Mouse (Mus musculus) CH12.LX (cell line): ENCODE results near the gene Prkch. TPM values are rescaled to one million over a fixed set of nuclear protein-coding genes. Genes with fewer than 3 reads are reported as not detected.

Experiments used
- DNase-seq: peaks from one replicate; pipeline ENCODE4 v3.0.0-alpha.2; 2013; ENCODE audit errors: extremely low read depth
- H3K27ac ChIP-seq: 2 replicates; pipeline ENCODE4 v1.5.1; 2012; ENCODE audit warnings: low read depth, mild to moderate bottlenecking, control low read depth, moderate library complexity; ENCODE audit not compliant: insufficient read depth
- H3K27me3 ChIP-seq: replicated peaks from 2 replicates; pipeline ENCODE3; 2012; ENCODE audit warnings: inconsistent platforms
- H3K36me3 ChIP-seq, 2 experiments: replicated peaks in 1 of 2; 2 replicates each; pipeline versions ENCODE3 to v1.6.1; 2012; ENCODE audit warnings: inconsistent platforms in 1 of 2, low read length in 1 of 2, mild to moderate bottlenecking in 1 of 2, mixed read lengths in 1 of 2, moderate library complexity in 1 of 2; ENCODE audit not compliant: control insufficient read depth in 1 of 2, insufficient read depth in 1 of 2
- H3K4me1 ChIP-seq, 2 experiments: 2 replicates each; pipeline ENCODE4 v1.6.1; 2012; ENCODE audit warnings: inconsistent platforms in 1 of 2, moderate library complexity in 1 of 2; ENCODE audit not compliant: insufficient read depth in 2 of 2, control insufficient read depth in 1 of 2
- H3K4me2 ChIP-seq: 2 replicates; pipeline ENCODE4 v1.6.1; 2012; ENCODE audit warnings: low read depth, mild to moderate bottlenecking, control low read depth; ENCODE audit not compliant: poor library complexity, insufficient read depth, severe bottlenecking
- H3K4me3 ChIP-seq, 3 experiments: fragments of 150-350 bp in 1 of 3; sonication (generic) in 1 of 3; replicated peaks in 1 of 3; 2 replicates each; pipeline versions ENCODE3 to v1.5.1; 2011 to 2012; ENCODE audit warnings: low read depth in 2 of 3, low read length in 2 of 3, mild to moderate bottlenecking in 2 of 3, moderate library complexity in 2 of 3, control low read depth in 1 of 3, improper control_type of control experiment in 1 of 3, inconsistent platforms in 1 of 3, mixed read lengths in 1 of 3; ENCODE audit not compliant: poor library complexity in 1 of 3
- H3K79me2 ChIP-seq: replicated peaks from 2 replicates; pipeline ENCODE4 v1.6.1; 2012; ENCODE audit warnings: mild to moderate bottlenecking, moderate library complexity; ENCODE audit not compliant: control insufficient read depth, poor library complexity, insufficient read depth, severe bottlenecking; ENCODE audit errors: extremely low read depth
- H3K9ac ChIP-seq: 2 replicates; pipeline ENCODE4 v1.6.1; 2012; ENCODE audit warnings: low read depth, mild to moderate bottlenecking, control low read depth, moderate library complexity; ENCODE audit not compliant: insufficient read depth
- H3K9me3 ChIP-seq: replicated peaks from 2 replicates; pipeline ENCODE3; 2012; ENCODE audit warnings: low read length, inconsistent platforms, mixed read lengths
- BHLHE40 ChIP-seq: IDR thresholded peaks from 2 replicates; pipeline ENCODE4 v1.6.1; 2011; ENCODE audit warnings: mild to moderate bottlenecking, low read depth, low read length, improper control_type of control experiment
- CHD1 ChIP-seq: IDR thresholded peaks from 2 replicates; pipeline ENCODE4 v1.6.1; 2012; ENCODE audit warnings: low read depth, low read length, improper control_type of control experiment, inconsistent platforms
- CHD2 ChIP-seq: IDR thresholded peaks from 2 replicates; pipeline ENCODE4 v1.6.1; 2011; ENCODE audit warnings: low read length, improper control_type of control experiment
- CTCF ChIP-seq, 2 experiments: IDR thresholded peaks in 1 of 2; conservative IDR thresholded peaks in 1 of 2; 2 replicates each; pipeline ENCODE4 v1.5.1; 2011 to 2012; ENCODE audit warnings: low read depth in 2 of 2, low read length in 2 of 2, improper control_type of control experiment in 1 of 2, inconsistent platforms in 1 of 2, mild to moderate bottlenecking in 1 of 2, moderate library complexity in 1 of 2
- E2F4 ChIP-seq: IDR thresholded peaks from 2 replicates; pipeline ENCODE4 v1.6.1; 2011; ENCODE audit warnings: low read depth, low read length, improper control_type of control experiment; ENCODE audit not compliant: insufficient replicate concordance
- ELF1 ChIP-seq: IDR thresholded peaks from 2 replicates; pipeline ENCODE4 v1.6.1; 2014; ENCODE audit warnings: low read depth, mild to moderate bottlenecking, inconsistent platforms, low read length, improper control_type of control experiment
- ETS1 ChIP-seq: conservative IDR thresholded peaks from 2 replicates; pipeline ENCODE4 v1.6.1; 2012; ENCODE audit warnings: low read depth, mild to moderate bottlenecking, inconsistent platforms, low read length, improper control_type of control experiment, moderate library complexity
- HCFC1 ChIP-seq: IDR thresholded peaks from 2 replicates; pipeline ENCODE4 v1.6.1; 2012; ENCODE audit warnings: low read depth, mild to moderate bottlenecking, inconsistent platforms, low read length, improper control_type of control experiment
- IRF4 ChIP-seq: IDR thresholded peaks from 2 replicates; pipeline ENCODE4 v1.6.1; 2014; ENCODE audit warnings: low read depth, mild to moderate bottlenecking, inconsistent platforms, low read length, improper control_type of control experiment
- JUND ChIP-seq: conservative IDR thresholded peaks from 2 replicates; pipeline ENCODE4 v1.6.1; 2011; ENCODE audit warnings: low read depth, low read length, improper control_type of control experiment
- MAZ ChIP-seq: IDR thresholded peaks from 2 replicates; pipeline ENCODE4 v1.6.1; 2012; ENCODE audit warnings: low read depth, mild to moderate bottlenecking, inconsistent platforms, low read length, improper control_type of control experiment, moderate library complexity
- MEF2A ChIP-seq: IDR thresholded peaks from 2 replicates; pipeline ENCODE4 v1.6.1; 2014; ENCODE audit warnings: low read depth, mild to moderate bottlenecking, inconsistent platforms, low read length, improper control_type of control experiment, borderline replicate concordance
- MXI1 ChIP-seq: IDR thresholded peaks from 2 replicates; pipeline ENCODE4 v1.6.1; 2011; ENCODE audit warnings: mild to moderate bottlenecking, low read depth, low read length, improper control_type of control experiment
- NELFE ChIP-seq: IDR thresholded peaks from 2 replicates; pipeline ENCODE4 v1.6.1; 2011; ENCODE audit warnings: low read depth, low read length, improper control_type of control experiment
- PAX5 ChIP-seq: IDR thresholded peaks from 2 replicates; pipeline ENCODE4 v1.6.1; 2012; ENCODE audit warnings: low read length, inconsistent platforms, mixed read lengths
- POLR2A ChIP-seq: IDR thresholded peaks from 2 replicates; pipeline ENCODE4 v1.6.1; 2011; ENCODE audit warnings: low read depth, mild to moderate bottlenecking, improper control_type of control experiment, low read length
- RCOR1 ChIP-seq: conservative IDR thresholded peaks from 2 replicates; pipeline ENCODE4 v1.6.1; 2012; ENCODE audit warnings: low read depth, mild to moderate bottlenecking, inconsistent platforms, low read length, improper control_type of control experiment
- SIN3A ChIP-seq: IDR thresholded peaks from 2 replicates; pipeline ENCODE4 v1.6.1; 2012; ENCODE audit warnings: low read length, improper control_type of control experiment, inconsistent platforms
- TBP ChIP-seq: conservative IDR thresholded peaks from 2 replicates; pipeline ENCODE4 v1.6.1; 2011; ENCODE audit warnings: low read depth, low read length, improper control_type of control experiment
- USF1 ChIP-seq: IDR thresholded peaks from 2 replicates; pipeline ENCODE4 v1.6.1; 2014; ENCODE audit warnings: low read depth, mild to moderate bottlenecking, inconsistent platforms, low read length, improper control_type of control experiment
- USF2 ChIP-seq: conservative IDR thresholded peaks from 2 replicates; pipeline ENCODE4 v1.6.1; 2011; ENCODE audit warnings: low read depth, low read length, improper control_type of control experiment
- ZC3H11A ChIP-seq: IDR thresholded peaks from 2 replicates; pipeline ENCODE4 v1.6.1; 2012; ENCODE audit warnings: low read depth, mild to moderate bottlenecking, inconsistent platforms, low read length, improper control_type of control experiment
- ZNF384 ChIP-seq: IDR thresholded peaks from 2 replicates; pipeline ENCODE4 v1.6.1; 2012; ENCODE audit warnings: low read depth, low read length, improper control_type of control experiment, inconsistent platforms
- dilution Hi-C: fragments of 300-500 bp; cut with MboI; formaldehyde crosslinking; loops from 2 replicates; pipeline ENCODE4 v1.14.3; 2020; ENCODE audit warnings: low sequenced_read_pairs; ENCODE audit not compliant: extremely low pct_unique_long_range_greater_than_20kb, extremely low pct_ligation_motif_present
- in situ Hi-C: fragments of 300-500 bp; cut with MboI; formaldehyde crosslinking; loops from 3 replicates; pipeline ENCODE4 v1.14.3; 2019; ENCODE audit warnings: low sequenced_read_pairs, low pct_ligation_motif_present, low pct_unique_long_range_greater_than_20kb, mixed read lengths
- polyA plus RNA-seq: library from polyadenylated mRNA; unstranded; fragments of >175 nt; gene quantifications from 2 replicates; pipeline ENCODE4 v1.2.1, GENCODE M21; 2012; ENCODE audit warnings: low read depth; ENCODE audit not compliant: insufficient read length
- total RNA-seq, 2 experiments: library from RNA; depleted of rRNA; stranded (reverse); fragments of 300-350 nt in 1 of 2; fragments of >200 nt in 1 of 2; gene quantifications; 2 replicates each; pipeline ENCODE4 v1.2.3; 2012 to 2014

Prkch gene
- total and polyA plus RNA-seq, 3 experiments, result 0.76 to 2.3 (median 1.8) TPM

GRCm38 (mm10) chr12:73670739-73671138, 86.1 kb downstream of the Prkch start:
- TF ChIP-seq TBP (no peak), CTCF (conservative IDR thresholded peaks at IDR 0.05 in 1 of 2, IDR thresholded peaks at IDR 0.05 in 1 of 2; ENCODE audit: low read depth in 2 of 2, low read length in 2 of 2) (no peak), CHD2 (no peak), MAZ (no peak), ETS1 (no peak), MXI1 (no peak), POLR2A (no peak), BHLHE40 (no peak), ZNF384 (no peak), ELF1 (no peak), JUND (no peak), SIN3A (no peak), USF1 (no peak), USF2 (no peak), CHD1 (no peak)
- dilution Hi-C loops, result no loop called here
- no peaks in the 10 kb centered on the region for H3K79me2 ChIP-seq
- in situ Hi-C loops, result no loop called here
- peaks cover 10 to 38% of the 10 kb centered on the region in 2 experiments for H3K4me1 ChIP-seq
- no peaks in the 10 kb centered on the region for H3K27me3 ChIP-seq
- no peaks in the 10 kb centered on the region for H3K9me3 ChIP-seq
- no peak for DNase-seq
- H3K36me3 ChIP-seq, result no peaks in the 10 kb centered on the region
- no peak overlapping the region for H3K27ac ChIP-seq
- no peak overlapping the region for H3K9ac ChIP-seq
- no peak overlapping the region for H3K4me3 ChIP-seq
- H3K4me2 ChIP-seq, result no peak overlapping the region

GRCm38 (mm10) chr12:73671540-73671939, 86.9 kb downstream of the Prkch start:
- TF ChIP-seq ZNF384, result no peak
- Histone ChIP-seq H3K36me3 (no peaks in the 10 kb centered on the region), H3K9me3 (no peaks in the 10 kb centered on the region), H3K4me1 (peaks cover 10 to 38% of the 10 kb centered on the region in 2 experiments), H3K27me3 (no peaks in the 10 kb centered on the region), H3K4me2 (no peak overlapping the region), H3K4me3 (no peak overlapping the region), H3K79me2 (no peaks in the 10 kb centered on the region), H3K27ac (no peak overlapping the region), H3K9ac (no peak overlapping the region)
- dilution Hi-C loops, result no loop called here
- in situ Hi-C loops, result no loop called here
- no peak for DNase-seq

GRCm38 (mm10) chr12:73672007-73672406, 87.4 kb downstream of the Prkch start:
- TF ChIP-seq HCFC1, result no peak
- TF ChIP-seq USF2, result no peak
- no peak for TF ChIP-seq PAX5
- TF ChIP-seq MEF2A, result no peak
- TF ChIP-seq ZNF384, result no peak
- no peak for TF ChIP-seq NELFE
- TF ChIP-seq IRF4, result no peak
- TF ChIP-seq E2F4, result no peak
- no peak for TF ChIP-seq RCOR1
- TF ChIP-seq POLR2A, result no peak
- no peak for TF ChIP-seq ZC3H11A
- Histone ChIP-seq H3K27ac (no peak overlapping the region), H3K4me2 (no peak overlapping the region), H3K9ac (no peak overlapping the region), H3K36me3 (no peaks in the 10 kb centered on the region), H3K4me3 (no peak overlapping the region), H3K27me3 (no peaks in the 10 kb centered on the region), H3K79me2 (no peaks in the 10 kb centered on the region), H3K9me3 (no peaks in the 10 kb centered on the region), H3K4me1 (peaks cover 10 to 38% of the 10 kb centered on the region in 2 experiments)
- no peak for DNase-seq
- dilution Hi-C loops (no loop called here), in situ Hi-C loops (no loop called here)
